Mouse (Mus musculus): ENCODE data around the gene Sgsm3. TPM values are rescaled to one million over a fixed set of nuclear protein-coding genes. Genes with fewer than 3 reads are reported as not detected.
A peak's percentile ranks its signal among the peaks of the same experiment; 100 is the strongest.

The Sgsm3 gene
- polyA plus RNA-seq, 1 experiment from 2014 or later: 77.5 TPM

DNA sequence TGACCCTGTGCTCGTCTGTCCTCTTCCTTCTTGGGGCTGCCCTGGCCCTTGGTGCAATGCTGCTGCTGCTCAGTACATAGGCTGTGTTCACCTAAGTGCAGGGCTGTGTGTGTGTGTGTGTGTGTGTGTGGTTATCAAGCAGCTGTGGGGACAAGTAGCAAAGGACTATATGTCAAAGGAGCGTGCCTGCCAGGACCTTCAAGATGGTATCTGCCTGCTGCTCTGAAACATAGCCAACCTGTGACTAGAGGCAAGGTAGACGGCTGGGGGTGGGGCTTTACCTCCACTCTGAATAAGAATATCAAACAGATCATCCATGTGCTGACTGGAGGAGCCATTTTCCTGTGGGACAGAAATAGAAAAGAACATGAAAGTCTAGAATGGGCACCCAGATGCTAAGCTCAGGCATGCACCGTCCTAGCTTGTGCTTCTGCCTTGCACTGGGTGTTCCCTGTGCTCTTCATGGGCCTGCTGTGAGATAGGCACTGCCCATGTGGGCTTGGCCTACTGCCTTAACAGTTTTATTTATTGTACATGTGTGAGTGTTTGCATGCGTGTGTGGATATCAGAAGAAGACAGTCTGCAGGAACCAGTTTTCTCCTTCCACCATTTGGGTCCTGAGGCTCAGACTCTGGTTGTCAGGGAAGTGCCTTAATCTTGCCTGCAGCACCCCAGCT is 37.6 kb downstream of the Sgsm3 start:
- Histone ChIP-seq H3K27me3 (replicated peaks; ENCODE audit: control insufficient read depth, insufficient read depth, low read length) (no peaks in the 10 kb centered on the region), H3K9me3 (ENCODE audit: control insufficient read depth, low read length) (no peaks in the 10 kb centered on the region), H3K36me3 (ENCODE audit: control insufficient read depth, insufficient read depth) (peaks cover 28% of the 10 kb centered on the region), H3K27ac (ENCODE audit: low read length) (no peak overlapping the region), H3K4me2 (ENCODE audit: low read length) (no peak overlapping the region), H3K9ac (replicated peaks; ENCODE audit: low read depth, low read length) (no peak overlapping the region), H3K4me3 (replicated peaks; ENCODE audit: low read length) (no peak overlapping the region), H3K4me1 (replicated peaks; ENCODE audit: control insufficient read depth, insufficient read depth, low read length) (no peaks in the 10 kb centered on the region)
- ATAC-seq: no peak
- WGBS: 94% methylated on average over 5 of the region's 5 CpGs

DNA sequence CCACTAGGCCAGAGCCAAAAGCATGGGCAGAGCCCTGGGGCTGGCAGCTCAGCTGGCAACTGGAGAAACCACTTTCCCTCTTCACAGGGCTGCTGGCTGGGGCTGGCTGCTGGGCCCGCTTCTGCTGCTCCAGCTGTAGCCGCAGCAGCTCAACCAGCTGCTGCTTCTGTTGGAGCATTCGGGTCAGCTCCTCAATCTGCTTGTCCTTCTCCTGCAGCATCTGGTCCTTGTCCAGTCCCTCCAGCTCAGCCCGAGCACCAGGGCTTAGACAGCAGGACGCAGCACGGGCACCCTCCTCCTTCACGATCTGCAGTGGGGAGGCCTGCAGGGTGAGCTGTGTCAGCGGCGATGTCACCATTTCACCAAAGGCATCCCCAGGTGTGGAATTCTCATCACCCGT is 38.9 kb downstream of the Sgsm3 start:
- Histone ChIP-seq H3K27me3 (replicated peaks; ENCODE audit: control insufficient read depth, insufficient read depth, low read length) (no peaks in the 10 kb centered on the region), H3K4me2 (ENCODE audit: low read length) (no peak overlapping the region), H3K9me3 (ENCODE audit: control insufficient read depth, low read length) (no peaks in the 10 kb centered on the region), H3K9ac (replicated peaks; ENCODE audit: low read depth, low read length) (no peak overlapping the region), H3K4me3 (replicated peaks; ENCODE audit: low read length) (no peak overlapping the region), H3K36me3 (ENCODE audit: control insufficient read depth, insufficient read depth) (peaks cover 25% of the 10 kb centered on the region), H3K27ac (ENCODE audit: low read length) (no peak overlapping the region), H3K4me1 (replicated peaks; ENCODE audit: control insufficient read depth, insufficient read depth, low read length) (no peaks in the 10 kb centered on the region)
- 90% methylated on average over 10 of the region's 10 CpGs for WGBS
- no peak for ATAC-seq

DNA sequence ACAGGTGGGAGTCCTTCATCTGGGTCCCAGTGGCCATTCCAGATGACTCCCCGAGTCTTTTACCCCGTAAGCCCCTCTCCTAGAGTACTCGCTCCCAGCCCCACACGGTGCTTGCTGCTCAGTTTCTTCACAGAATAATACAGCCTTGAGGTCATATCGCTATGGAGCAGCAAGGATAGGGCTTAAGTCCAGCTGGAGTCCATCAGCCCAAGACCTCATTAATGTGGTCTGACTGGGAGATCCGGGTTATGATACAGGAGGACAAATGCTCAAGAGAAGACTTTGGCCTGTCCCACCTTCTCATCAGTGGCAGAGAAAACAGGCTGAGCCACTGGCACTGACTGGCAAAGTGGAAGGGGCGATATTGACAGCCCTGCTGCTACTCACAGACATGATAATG is 39.7 kb downstream of the Sgsm3 start:
- no peaks in the 10 kb centered on the region for H3K4me1 ChIP-seq (replicated peaks; ENCODE audit: control insufficient read depth, insufficient read depth, low read length)
- no peak overlapping the region for H3K27ac ChIP-seq (ENCODE audit: low read length)
- H3K27me3 ChIP-seq (replicated peaks; ENCODE audit: control insufficient read depth, insufficient read depth, low read length): no peaks in the 10 kb centered on the region
- peaks cover 24% of the 10 kb centered on the region for H3K36me3 ChIP-seq (ENCODE audit: control insufficient read depth, insufficient read depth)
- H3K4me3 ChIP-seq (replicated peaks; ENCODE audit: low read length): no peak overlapping the region
- ATAC-seq: no peak
- no peak overlapping the region for H3K4me2 ChIP-seq (ENCODE audit: low read length)
- H3K9ac ChIP-seq (replicated peaks; ENCODE audit: low read depth, low read length): no peak overlapping the region
- 93% methylated on average over 7 of the region's 7 CpGs for WGBS
- no peaks in the 10 kb centered on the region for H3K9me3 ChIP-seq (ENCODE audit: control insufficient read depth, low read length)

DNA sequence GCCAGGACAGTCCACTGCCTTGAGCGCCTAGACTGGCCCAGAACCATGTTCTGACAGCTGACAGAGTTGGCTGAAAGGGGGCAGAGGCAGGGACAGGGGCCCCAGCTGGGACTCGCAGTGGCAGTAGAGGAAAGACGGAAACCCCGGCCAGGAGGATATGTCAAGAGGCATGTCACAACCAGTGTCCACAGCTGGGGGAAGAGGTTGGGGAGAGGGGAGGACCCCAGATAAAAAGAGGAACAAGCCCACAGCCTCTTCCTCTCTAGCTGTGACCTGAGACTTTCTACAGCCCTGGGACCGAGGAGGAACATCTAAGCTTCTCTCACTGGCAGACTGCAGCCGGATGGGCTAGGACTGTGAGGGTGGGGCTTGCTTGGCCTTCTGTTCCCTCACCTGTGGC is 43.8 kb downstream of the Sgsm3 start:
- Histone ChIP-seq H3K4me1 (replicated peaks; ENCODE audit: control insufficient read depth, insufficient read depth, low read length) (no peaks in the 10 kb centered on the region), H3K27ac (ENCODE audit: low read length) (no peak overlapping the region), H3K36me3 (ENCODE audit: control insufficient read depth, insufficient read depth) (peaks cover 4% of the 10 kb centered on the region), H3K4me3 (replicated peaks; ENCODE audit: low read length) (no peak overlapping the region), H3K9ac (replicated peaks; ENCODE audit: low read depth, low read length) (no peak overlapping the region), H3K27me3 (replicated peaks; ENCODE audit: control insufficient read depth, insufficient read depth, low read length) (no peaks in the 10 kb centered on the region), H3K9me3 (ENCODE audit: control insufficient read depth, low read length) (no peaks in the 10 kb centered on the region), H3K4me2 (ENCODE audit: low read length) (no peak overlapping the region)
- no peak for ATAC-seq
- WGBS: 89% methylated on average over 6 of the region's 6 CpGs

DNA sequence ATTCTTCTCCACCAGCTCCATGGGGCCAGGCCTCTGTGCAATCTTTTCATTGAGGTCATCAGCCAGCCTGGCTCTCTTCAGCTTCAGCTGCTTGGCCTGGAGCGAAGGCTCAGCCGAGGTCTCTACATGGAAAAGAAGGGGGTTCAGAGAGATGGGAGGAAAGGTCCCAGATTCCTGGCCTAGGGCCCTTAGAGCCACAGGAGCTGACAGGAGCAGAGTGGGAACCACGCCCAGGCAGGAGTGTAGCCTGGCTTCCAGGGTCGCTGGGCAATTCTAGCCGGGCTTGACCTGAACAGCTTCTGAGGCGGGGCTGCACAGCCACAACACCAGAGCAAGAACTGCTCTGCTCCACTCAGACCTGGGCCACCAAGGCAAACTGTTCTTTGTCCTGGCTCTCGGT is 44.9 kb downstream of the Sgsm3 start:
- H3K27me3 ChIP-seq (replicated peaks; ENCODE audit: control insufficient read depth, insufficient read depth, low read length): no peaks in the 10 kb centered on the region
- H3K4me3 ChIP-seq (replicated peaks; ENCODE audit: low read length): no peak overlapping the region
- no peak overlapping the region for H3K27ac ChIP-seq (ENCODE audit: low read length)
- H3K36me3 ChIP-seq (ENCODE audit: control insufficient read depth, insufficient read depth): peaks cover 3% of the 10 kb centered on the region; the same call in 1 of the 2 replicates
- H3K4me1 ChIP-seq (replicated peaks; ENCODE audit: control insufficient read depth, insufficient read depth, low read length): no peaks in the 10 kb centered on the region
- WGBS: 95% methylated on average over 7 of the region's 7 CpGs
- H3K9me3 ChIP-seq (ENCODE audit: control insufficient read depth, low read length): no peaks in the 10 kb centered on the region
- ATAC-seq: no peak
- H3K9ac ChIP-seq (replicated peaks; ENCODE audit: low read depth, low read length): no peak overlapping the region
- H3K4me2 ChIP-seq (ENCODE audit: low read length): no peak overlapping the region

DNA sequence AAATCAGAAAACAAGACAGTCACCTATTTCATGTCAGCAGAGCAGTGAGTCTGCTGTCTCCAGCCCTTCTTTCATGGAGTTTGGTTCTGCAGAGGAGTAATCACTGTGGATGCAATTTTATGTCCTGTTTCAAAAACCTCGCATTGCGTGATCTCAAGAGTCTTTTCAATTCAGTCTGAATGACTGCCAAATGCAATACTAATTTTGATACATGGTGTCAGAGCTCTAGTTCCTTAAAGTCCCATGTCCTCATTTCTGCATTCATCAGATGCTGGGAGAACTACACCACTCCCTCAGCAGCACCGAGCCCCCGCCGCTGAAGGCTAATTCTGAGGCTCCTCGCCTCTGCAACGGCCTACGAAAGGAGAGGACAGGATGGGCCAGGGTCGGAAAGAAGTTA is 46.3 kb downstream of the Sgsm3 start:
- H3K36me3 ChIP-seq (ENCODE audit: control insufficient read depth, insufficient read depth): no peaks in the 10 kb centered on the region; the same call in 1 of the 2 replicates
- no peak for ATAC-seq
- peaks cover 3% of the 10 kb centered on the region for H3K4me1 ChIP-seq (replicated peaks; ENCODE audit: control insufficient read depth, insufficient read depth, low read length)
- H3K9me3 ChIP-seq (ENCODE audit: control insufficient read depth, low read length): no peaks in the 10 kb centered on the region
- H3K4me3 ChIP-seq (replicated peaks; ENCODE audit: low read length): no peak overlapping the region
- WGBS: 80% methylated on average over 9 of the region's 9 CpGs
- no peaks in the 10 kb centered on the region for H3K27me3 ChIP-seq (replicated peaks; ENCODE audit: control insufficient read depth, insufficient read depth, low read length)
- no peak overlapping the region for H3K27ac ChIP-seq (ENCODE audit: low read length)
- H3K4me2 ChIP-seq (ENCODE audit: low read length): no peak overlapping the region
- H3K9ac ChIP-seq (replicated peaks; ENCODE audit: low read depth, low read length): no peak overlapping the region

DNA sequence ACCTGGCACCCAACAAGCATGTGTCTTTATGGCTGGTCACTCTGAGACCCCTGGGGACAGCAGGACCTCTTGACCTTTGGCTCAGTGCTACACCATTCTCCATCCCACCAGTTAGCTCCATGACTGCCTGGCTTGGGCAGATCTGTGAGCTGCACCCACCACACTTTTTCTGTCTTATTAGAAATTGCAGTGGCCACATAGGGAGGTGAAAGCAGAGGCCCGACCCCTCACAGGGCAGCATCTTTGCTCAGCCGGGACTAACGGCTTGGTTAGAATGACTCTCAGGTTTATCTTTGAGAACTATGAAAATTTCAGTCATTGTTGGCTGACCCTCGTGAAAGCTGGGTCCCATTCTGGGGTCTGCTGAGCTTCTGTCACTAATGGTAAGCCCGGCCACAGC is 49.3 kb downstream of the Sgsm3 start:
- H3K27me3 ChIP-seq (replicated peaks; ENCODE audit: control insufficient read depth, insufficient read depth, low read length): no peaks in the 10 kb centered on the region
- no peak for ATAC-seq
- no peak overlapping the region for H3K4me3 ChIP-seq (replicated peaks; ENCODE audit: low read length)
- H3K4me2 ChIP-seq (ENCODE audit: low read length): no peak overlapping the region
- no peaks in the 10 kb centered on the region for H3K9me3 ChIP-seq (ENCODE audit: control insufficient read depth, low read length)
- H3K4me1 ChIP-seq (replicated peaks; ENCODE audit: control insufficient read depth, insufficient read depth, low read length): peaks cover 6% of the 10 kb centered on the region
- no peaks in the 10 kb centered on the region for H3K36me3 ChIP-seq (ENCODE audit: control insufficient read depth, insufficient read depth)
- WGBS: 82% methylated on average over 5 of the region's 5 CpGs
- H3K27ac ChIP-seq (ENCODE audit: low read length): no peak overlapping the region
- no peak overlapping the region for H3K9ac ChIP-seq (replicated peaks; ENCODE audit: low read depth, low read length)

DNA sequence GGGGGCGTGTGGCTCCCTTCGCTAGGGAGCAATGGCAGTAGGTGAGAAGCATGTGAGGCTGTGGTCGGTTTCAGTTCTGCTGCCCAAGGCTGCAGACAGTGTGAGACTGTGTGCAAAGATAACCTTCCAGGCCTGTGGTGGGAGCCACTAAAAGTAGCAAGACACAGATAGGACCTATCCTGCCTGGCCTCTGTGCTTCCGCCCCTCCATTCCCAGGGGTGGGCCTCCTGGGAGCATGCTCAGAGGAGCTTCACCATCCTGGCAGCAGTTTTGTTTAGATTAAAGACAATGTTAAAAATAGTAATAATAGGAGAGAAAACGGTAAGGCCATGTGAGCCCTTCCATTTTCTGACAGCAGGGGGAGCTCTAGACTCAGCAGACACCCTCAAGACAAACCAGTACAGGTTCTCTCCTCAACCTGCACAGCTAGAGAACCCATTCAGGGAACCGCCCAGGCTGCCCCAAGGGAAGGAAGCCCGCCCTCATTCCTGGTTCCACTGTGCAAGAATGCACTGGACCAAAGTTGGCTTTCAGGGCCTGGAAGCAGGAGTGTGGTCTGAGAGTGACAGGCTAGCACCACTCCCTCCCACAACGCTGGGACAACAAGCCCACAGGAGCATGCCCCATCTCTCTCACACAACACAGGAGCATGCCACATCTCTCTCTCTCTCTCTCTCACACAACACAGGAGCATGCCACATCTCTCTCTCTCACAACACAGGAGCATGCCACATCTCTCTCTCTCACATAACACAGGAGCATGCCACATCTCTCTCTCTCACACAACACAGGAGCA is 50.0 kb downstream of the Sgsm3 start:
- H3K4me1 ChIP-seq (replicated peaks; ENCODE audit: control insufficient read depth, insufficient read depth, low read length): peaks cover 8% of the 10 kb centered on the region
- H3K27ac ChIP-seq (ENCODE audit: low read length): no peak overlapping the region
- H3K4me2 ChIP-seq (ENCODE audit: low read length): no peak overlapping the region
- no peaks in the 10 kb centered on the region for H3K36me3 ChIP-seq (ENCODE audit: control insufficient read depth, insufficient read depth)
- H3K4me3 ChIP-seq (replicated peaks; ENCODE audit: low read length): no peak overlapping the region
- no peaks in the 10 kb centered on the region for H3K27me3 ChIP-seq (replicated peaks; ENCODE audit: control insufficient read depth, insufficient read depth, low read length)
- 48% methylated on average over 8 of the region's 8 CpGs for WGBS
- no peak overlapping the region; the same call in 1 of the 2 replicates for H3K9ac ChIP-seq (replicated peaks; ENCODE audit: low read depth, low read length)
- H3K9me3 ChIP-seq (ENCODE audit: control insufficient read depth, low read length): no peaks in the 10 kb centered on the region
- peak; percentile 81 for ATAC-seq

DNA sequence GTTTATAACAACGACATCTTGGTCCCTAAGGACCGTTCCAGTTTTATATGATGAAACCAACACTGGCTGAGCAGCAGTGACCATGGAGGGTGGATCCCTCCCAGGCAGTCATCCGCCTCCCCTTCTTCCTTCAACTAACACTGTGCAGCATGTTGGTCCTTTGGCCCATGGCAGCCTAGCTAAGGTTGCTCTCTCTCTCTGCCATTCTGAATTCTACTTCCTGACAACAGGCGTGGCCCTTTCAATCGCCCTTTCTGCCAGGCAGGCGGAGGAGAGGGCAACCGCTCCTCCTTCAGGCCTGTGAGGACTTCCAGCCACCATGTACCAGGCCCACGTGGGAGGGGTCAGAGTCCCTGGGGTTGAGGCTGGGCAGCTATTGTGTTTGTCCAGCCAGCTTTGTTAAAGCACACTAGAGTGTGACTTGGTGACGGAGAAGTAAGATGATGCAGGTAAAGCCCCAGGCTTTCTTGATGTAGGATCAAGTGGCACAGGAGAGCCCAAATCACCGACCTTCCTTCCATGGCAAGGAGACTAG is 53.4 kb downstream of the Sgsm3 start:
- H3K27me3 ChIP-seq (replicated peaks; ENCODE audit: control insufficient read depth, insufficient read depth, low read length): no peaks in the 10 kb centered on the region
- 59% methylated on average over 10 of the region's 10 CpGs for WGBS
- no peak for ATAC-seq
- no peak overlapping the region for H3K27ac ChIP-seq (ENCODE audit: low read length)
- H3K4me1 ChIP-seq (replicated peaks; ENCODE audit: control insufficient read depth, insufficient read depth, low read length): peaks cover 18% of the 10 kb centered on the region
- no peak overlapping the region for H3K9ac ChIP-seq (replicated peaks; ENCODE audit: low read depth, low read length)
- H3K36me3 ChIP-seq (ENCODE audit: control insufficient read depth, insufficient read depth): no peaks in the 10 kb centered on the region
- no peaks in the 10 kb centered on the region for H3K9me3 ChIP-seq (ENCODE audit: control insufficient read depth, low read length)
- no peak overlapping the region for H3K4me2 ChIP-seq (ENCODE audit: low read length)
- H3K4me3 ChIP-seq (replicated peaks; ENCODE audit: low read length): no peak overlapping the region

Data from forebrain, embryonic 16.5 days (tissue).